Mouse (Mus musculus): ENCODE data around the gene Depdc1b.

Depdc1b gene

GRCm38 (mm10) chr13:108315702-108316486 lies at the start of gene Depdc1b:
TSS of gene Depdc1b (plus strand) at chr13:108316332.
- in situ Hi-C loops (cut with MboI): no loop called here

GRCm38 (mm10) chr13:108267841-108268634 lies 48.1 kb upstream of the Depdc1b start:
- in situ Hi-C loops (cut with MboI): no loop called here

GRCm38 (mm10) chr13:108271458-108272148 lies 44.5 kb upstream of the Depdc1b start:
- in situ Hi-C loops (cut with MboI): no loop called here

- in situ Hi-C loops (cut with MboI): no loop called here
These were observed 43.8 kb upstream of the Depdc1b start for GRCm38 (mm10) chr13:108272332-108272731.

GRCm38 (mm10) chr13:108273034-108273433 lies 43.1 kb upstream of the Depdc1b start:
- in situ Hi-C loops (cut with MboI): no loop called here

GRCm38 (mm10) chr13:108273456-108273855 lies 42.7 kb upstream of the Depdc1b start:
- in situ Hi-C loops (cut with MboI): no loop called here

- in situ Hi-C loops (cut with MboI): no loop called here
These were observed 39.6 kb upstream of the Depdc1b start for GRCm38 (mm10) chr13:108276561-108276960.

GRCm38 (mm10) chr13:108277320-108277719 lies 38.8 kb upstream of the Depdc1b start:
- in situ Hi-C loops (cut with MboI): no loop called here

- in situ Hi-C loops (cut with MboI): no loop called here
These were observed 37.5 kb upstream of the Depdc1b start for GRCm38 (mm10) chr13:108278592-108278991.

- in situ Hi-C loops (cut with MboI): no loop called here
These were observed 31.8 kb upstream of the Depdc1b start for GRCm38 (mm10) chr13:108284312-108284711.

GRCm38 (mm10) chr13:108287953-108288352 lies 28.2 kb upstream of the Depdc1b start:
- in situ Hi-C loops (cut with MboI): no loop called here

GRCm38 (mm10) chr13:108289436-108289835 lies 26.7 kb upstream of the Depdc1b start:
- in situ Hi-C loops (cut with MboI): no loop called here

GRCm38 (mm10) chr13:108290314-108290713 lies 25.8 kb upstream of the Depdc1b start:
- in situ Hi-C loops (cut with MboI): no loop called here

- in situ Hi-C loops (cut with MboI): no loop called here
These were observed 18.6 kb upstream of the Depdc1b start for GRCm38 (mm10) chr13:108297350-108298093.

GRCm38 (mm10) chr13:108298241-108298640 lies 17.9 kb upstream of the Depdc1b start:
- in situ Hi-C loops (cut with MboI): no loop called here

- in situ Hi-C loops (cut with MboI): no loop called here
These were observed 15.7 kb upstream of the Depdc1b start for GRCm38 (mm10) chr13:108300346-108300950.

GRCm38 (mm10) chr13:108301411-108301810 lies 14.7 kb upstream of the Depdc1b start:
- in situ Hi-C loops (cut with MboI): no loop called here

- in situ Hi-C loops (cut with MboI): no loop called here
These were observed 13.0 kb upstream of the Depdc1b start for GRCm38 (mm10) chr13:108302957-108303675.

GRCm38 (mm10) chr13:108303841-108304240 lies 12.3 kb upstream of the Depdc1b start:
- in situ Hi-C loops (cut with MboI): no loop called here

- in situ Hi-C loops (cut with MboI): no loop called here
These were observed 11.5 kb upstream of the Depdc1b start for GRCm38 (mm10) chr13:108304680-108305079.

GRCm38 (mm10) chr13:108316487-108316903 lies 363 bp downstream of the Depdc1b start:
- in situ Hi-C loops (cut with MboI): no loop called here

Measured in mature B cell (primary cell).